Mouse (Mus musculus): ENCODE results near the gene Gng3. TPM values are rescaled to one million over a fixed set of nuclear protein-coding genes. Genes with fewer than 3 reads are reported as not detected.
A peak's percentile ranks its signal among the peaks of the same experiment; 100 is the strongest.
"Not testable (repeated sequence)": the region's sequence is repeated elsewhere in the genome, so short reads cannot be mapped to it uniquely, and the experiment has no call there.

Gene Gng3
- polyA plus RNA-seq, 1 experiment from 2014 or later = 0.62 TPM

GRCm38 (mm10) chr19:8841012-8841411 lies 2.0 kb upstream of the Gng3 start:
- no peak for ATAC-seq

GRCm38 (mm10) chr19:8839908-8840791 lies 1.2 kb upstream of the Gng3 start:
- ATAC-seq = peak; percentile 77
- 25% methylated on average over 29 of the region's 29 CpGs for WGBS (ENCODE audit: insufficient replicate concordance)
- Histone ChIP-seq H3K4me3 (peak overlapping the region; percentile 67), H3K27ac (peak overlapping the region; percentile 61), H3K4me2 (peak overlapping the region; percentile 85), H3K27me3 (replicated peaks) (no peaks in the 10 kb centered on the region), H3K9me3 (replicated peaks) (no peaks in the 10 kb centered on the region), H3K36me3 (peaks cover 36% of the 10 kb centered on the region), H3K4me1 (peaks cover 43% of the 10 kb centered on the region), H3K9ac (peak overlapping the region; percentile 78)

More at GRCm38 (mm10) chr19:8841012-8841411, 2.0 kb upstream of the Gng3 start:
- 74% methylated on average over 7 of the region's 7 CpGs for WGBS (ENCODE audit: insufficient replicate concordance)
- H3K4me2 ChIP-seq = peak overlapping the region; percentile 85
- peaks cover 34% of the 10 kb centered on the region for H3K36me3 ChIP-seq
- H3K9me3 ChIP-seq (replicated peaks) = no peaks in the 10 kb centered on the region
- peak overlapping the region; percentile 61; the same call in 1 of the 2 replicates for H3K27ac ChIP-seq
- H3K27me3 ChIP-seq (replicated peaks) = no peaks in the 10 kb centered on the region
- H3K9ac ChIP-seq = peak overlapping the region; percentile 78
- peaks cover 43% of the 10 kb centered on the region for H3K4me1 ChIP-seq
- peak overlapping the region; percentile 67 for H3K4me3 ChIP-seq

GRCm38 (mm10) chr19:8838041-8838730 lies 808 bp downstream of the Gng3 start:
- H3K4me3 ChIP-seq = peak overlapping the region; percentile 69
- peak overlapping the region; percentile 93 for H3K4me2 ChIP-seq
- H3K9me3 ChIP-seq (replicated peaks) = no peaks in the 10 kb centered on the region
- peak; percentile 9; the same call in 1 of the 2 replicates for ATAC-seq
- H3K27me3 ChIP-seq (replicated peaks) = no peaks in the 10 kb centered on the region
- peaks cover 43% of the 10 kb centered on the region for H3K4me1 ChIP-seq
- 24% methylated on average over 15 of the region's 15 CpGs for WGBS (ENCODE audit: insufficient replicate concordance)
- H3K36me3 ChIP-seq = peaks cover 49% of the 10 kb centered on the region
- H3K9ac ChIP-seq = peak overlapping the region; percentile 79
- H3K27ac ChIP-seq = peak overlapping the region; percentile 92

GRCm38 (mm10) chr19:8837251-8837791 lies 1.7 kb downstream of the Gng3 start, which contains the start of gene Bscl2:
TSS of gene Bscl2 (plus strand) at chr19:8837467.
- peak within 1 kb of the TSS; percentile 92 for H3K27ac ChIP-seq
- ATAC-seq = peak; percentile 77
- H3K9me3 ChIP-seq (replicated peaks) = no peaks in the 10 kb centered on the region
- peak within 1 kb of the TSS; percentile 79 for H3K9ac ChIP-seq
- peaks cover 52% of the 10 kb centered on the region for H3K36me3 ChIP-seq
- peaks cover 43% of the 10 kb centered on the region for H3K4me1 ChIP-seq
- H3K4me2 ChIP-seq = peak within 1 kb of the TSS; percentile 93
- H3K27me3 ChIP-seq (replicated peaks) = no peaks in the 10 kb centered on the region
- WGBS (ENCODE audit: insufficient replicate concordance) = 1% methylated on average over 38 of the region's 38 CpGs
- peak within 1 kb of the TSS; percentile 69 for H3K4me3 ChIP-seq

GRCm38 (mm10) chr19:8836327-8836726 lies 2.7 kb downstream of the Gng3 start:
- WGBS (ENCODE audit: insufficient replicate concordance) = 96% methylated on average over 10 of the region's 10 CpGs
- H3K27ac ChIP-seq = peak overlapping the region; percentile 92; the same call in 1 of the 2 replicates

GRCm38 (mm10) chr19:8832971-8833370 lies 6.0 kb downstream of the Gng3 start:
- no peak for ATAC-seq
- H3K4me1 ChIP-seq = peaks cover 17% of the 10 kb centered on the region
- H3K36me3 ChIP-seq = peaks cover 85% of the 10 kb centered on the region
- H3K27me3 ChIP-seq (replicated peaks) = no peaks in the 10 kb centered on the region
- no peak overlapping the region for H3K9ac ChIP-seq
- H3K27ac ChIP-seq = no peak overlapping the region
- H3K4me2 ChIP-seq = no peak overlapping the region
- no peak overlapping the region for H3K4me3 ChIP-seq
- no peaks in the 10 kb centered on the region for H3K9me3 ChIP-seq (replicated peaks)
- WGBS (ENCODE audit: insufficient replicate concordance) = 88% methylated on average over 4 of the region's 4 CpGs

More at GRCm38 (mm10) chr19:8836327-8836726, 2.7 kb downstream of the Gng3 start:
- not testable (repeated sequence) for ATAC-seq; H3K27me3 ChIP-seq (replicated peaks); H3K4me3 ChIP-seq; H3K4me2 ChIP-seq; H3K9ac ChIP-seq; H3K9me3 ChIP-seq (replicated peaks)
- Histone ChIP-seq H3K36me3 (peaks cover 55% of the 10 kb centered on the region), H3K4me1 (peaks cover 41% of the 10 kb centered on the region)

GRCm38 (mm10) chr19:8831262-8831661 lies 7.7 kb downstream of the Gng3 start:
- no peaks in the 10 kb centered on the region for H3K9me3 ChIP-seq (replicated peaks)
- 90% methylated on average over 11 of the region's 11 CpGs for WGBS (ENCODE audit: insufficient replicate concordance)
- no peak overlapping the region for H3K4me2 ChIP-seq
- H3K4me1 ChIP-seq = peaks cover 10% of the 10 kb centered on the region; the same call in 1 of the 2 replicates
- H3K9ac ChIP-seq = no peak overlapping the region
- H3K27me3 ChIP-seq (replicated peaks) = no peaks in the 10 kb centered on the region
- no peak overlapping the region for H3K4me3 ChIP-seq
- ATAC-seq = no peak
- peaks cover 100% of the 10 kb centered on the region for H3K36me3 ChIP-seq
- H3K27ac ChIP-seq = no peak overlapping the region

DNA sequence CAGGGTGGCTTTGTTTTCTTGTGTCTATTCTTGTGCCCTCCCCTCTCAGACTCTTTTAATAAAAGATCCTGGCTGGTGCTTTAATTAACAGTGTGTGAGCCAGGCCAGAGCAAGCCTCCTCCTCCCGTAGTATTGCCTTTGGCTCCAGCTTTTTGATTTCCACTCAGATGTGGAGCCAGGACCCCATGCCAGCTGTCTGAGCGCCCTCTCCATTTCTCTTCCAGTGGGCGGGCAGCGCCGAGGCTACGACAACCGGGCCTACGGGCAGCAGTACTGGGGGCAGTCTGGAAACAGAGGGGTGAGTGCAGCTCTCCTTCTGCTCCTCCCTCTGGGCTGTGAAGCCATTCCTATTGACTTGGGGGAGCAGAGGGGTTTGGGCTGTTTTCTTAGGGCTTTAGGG lies 8.3 kb downstream of the Gng3 start:
- Histone ChIP-seq H3K27ac (no peak overlapping the region), H3K4me3 (no peak overlapping the region), H3K4me2 (no peak overlapping the region), H3K36me3 (peaks cover 100% of the 10 kb centered on the region), H3K9ac (no peak overlapping the region), H3K9me3 (replicated peaks) (no peaks in the 10 kb centered on the region), H3K27me3 (replicated peaks) (no peaks in the 10 kb centered on the region), H3K4me1 (peaks cover 10% of the 10 kb centered on the region; the same call in 1 of the 2 replicates)
- WGBS (ENCODE audit: insufficient replicate concordance) = 95% methylated on average over 8 of the region's 8 CpGs
- no peak for ATAC-seq

DNA sequence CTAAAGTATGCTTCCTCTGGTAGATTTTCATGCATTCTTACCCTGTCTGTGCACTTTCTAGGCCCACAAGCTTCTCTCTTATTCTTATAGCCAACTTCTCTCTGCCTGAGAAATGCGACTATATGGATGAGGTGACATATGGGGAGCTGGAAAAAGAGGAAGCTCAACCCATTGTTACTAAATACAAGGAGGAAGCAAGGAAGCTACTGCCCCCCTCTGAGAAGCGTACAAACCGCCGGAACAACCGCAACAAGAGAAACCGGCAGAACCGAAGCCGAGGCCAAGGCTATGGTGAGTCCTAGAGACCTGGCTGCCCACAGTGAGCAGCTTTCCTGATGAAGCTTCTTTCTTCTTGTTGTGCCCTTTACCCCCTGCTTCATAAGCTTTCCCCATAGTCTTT lies 9.3 kb downstream of the Gng3 start, which contains the start of gene AC129217.1:
TSS of gene AC129217.1 (plus strand) at position 114 of the 400 bp plus-strand sequence.
- no peak for ATAC-seq
- no peak within 1 kb of the TSS for H3K27ac ChIP-seq
- peaks cover 10% of the 10 kb centered on the region; the same call in 1 of the 2 replicates for H3K4me1 ChIP-seq
- no peak within 1 kb of the TSS for H3K4me3 ChIP-seq
- no peaks in the 10 kb centered on the region for H3K9me3 ChIP-seq (replicated peaks)
- H3K36me3 ChIP-seq = peaks cover 99% of the 10 kb centered on the region
- WGBS (ENCODE audit: insufficient replicate concordance) = 57% methylated on average over 8 of the region's 8 CpGs
- no peak within 1 kb of the TSS for H3K9ac ChIP-seq
- no peaks in the 10 kb centered on the region for H3K27me3 ChIP-seq (replicated peaks)
- H3K4me2 ChIP-seq = no peak within 1 kb of the TSS

DNA sequence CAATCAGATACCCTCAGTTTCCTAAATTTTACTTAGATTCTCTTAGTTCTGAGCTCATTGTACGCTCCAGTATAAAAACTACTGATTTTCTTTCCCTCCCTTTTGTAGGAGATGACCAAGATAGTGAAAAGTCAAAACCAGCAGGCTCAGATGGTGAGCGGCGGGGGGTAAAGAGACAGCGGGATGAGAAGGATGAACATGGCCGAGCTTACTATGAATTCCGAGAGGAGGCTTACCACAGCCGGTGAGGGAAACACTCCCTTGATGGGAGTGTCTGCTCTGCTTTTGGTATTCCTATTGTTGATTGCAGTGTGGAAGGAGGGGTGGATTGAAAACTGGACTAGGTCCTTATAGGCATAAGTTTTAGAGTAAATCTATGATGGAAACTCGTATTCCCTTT lies 16.3 kb downstream of the Gng3 start:
- Histone ChIP-seq H3K27ac (no peak overlapping the region), H3K4me3 (peak overlapping the region; percentile 100), H3K36me3 (peaks cover 59% of the 10 kb centered on the region), H3K9ac (peak overlapping the region; percentile 99), H3K4me2 (peak overlapping the region; percentile 84), H3K27me3 (replicated peaks) (no peaks in the 10 kb centered on the region), H3K4me1 (peaks cover 29% of the 10 kb centered on the region), H3K9me3 (replicated peaks) (no peaks in the 10 kb centered on the region)
- ATAC-seq = no peak
- 83% methylated on average over 8 of the region's 8 CpGs for WGBS (ENCODE audit: insufficient replicate concordance)

GRCm38 (mm10) chr19:8821146-8821545 lies 17.8 kb downstream of the Gng3 start:
- Histone ChIP-seq H3K9ac (peak overlapping the region; percentile 99), H3K4me2 (peak overlapping the region; percentile 84), H3K27ac (peak overlapping the region; percentile 100), H3K4me3 (peak overlapping the region; percentile 100), H3K36me3 (peaks cover 55% of the 10 kb centered on the region), H3K9me3 (replicated peaks) (no peaks in the 10 kb centered on the region), H3K27me3 (replicated peaks) (no peaks in the 10 kb centered on the region), H3K4me1 (peaks cover 43% of the 10 kb centered on the region)
- WGBS (ENCODE audit: insufficient replicate concordance) = under 1% methylated on average over 7 of the region's 7 CpGs
- no peak for ATAC-seq
